8 mouse cellular contexts compared by ENCODE assay signal in genomic region chr4:134701934-134702333, GRCm38 (mm10). TPM values are rescaled to one million over a fixed set of nuclear protein-coding genes. Genes with fewer than 3 reads are reported as not detected.
A peak's percentile ranks its signal among the peaks of the same experiment; 100 is the strongest.
DNase-seq lines count a peak whose midpoint lies in the region; ATAC-seq and TF ChIP-seq lines count a peak whose summit lies in the region.

No protein-coding gene starts in this region.

- no peaks in the 10 kb centered on the region for H3K9me3 ChIP-seq in embryonic facial prominence, embryonic 13.5 days
- H3K9me3 ChIP-seq in midbrain, postnatal 0 days (ENCODE audit: low read length) = no peaks in the 10 kb centered on the region

- 33% methylated on average over 6 of the region's 6 CpGs for WGBS in embryonic facial prominence, embryonic 13.5 days
- 24% methylated on average over 6 of the region's 6 CpGs for WGBS in kidney, adult 2 months
- WGBS in midbrain, postnatal 0 days = 31% methylated on average over 6 of the region's 6 CpGs

- peaks cover 50% of the 10 kb centered on the region for H3K27me3 ChIP-seq in embryonic facial prominence, embryonic 13.5 days
- H3K27me3 ChIP-seq in kidney, adult 2 months (replicated peaks; ENCODE audit: control insufficient read depth, insufficient read depth, low read length) = no peaks in the 10 kb centered on the region; the same call in 1 of the 2 replicates
- H3K27me3 ChIP-seq in midbrain, postnatal 0 days (ENCODE audit: insufficient read depth, low read length) = no peaks in the 10 kb centered on the region

- peak; percentile 46 for DNase-seq in ovary, postnatal 10 days (ENCODE audit: low spot score)
- no peak for DNase-seq in ovary, adult 18-20 months (ENCODE audit: low spot score)
- peak; percentile 71 for DNase-seq in heart, adult 8-10 months (ENCODE audit: low spot score)
- peak; percentile 70 for DNase-seq in kidney, adult 2 months
- peak; percentile 65 for DNase-seq in liver
- peak; percentile 77 for DNase-seq in midbrain, postnatal 0 days (ENCODE audit: low spot score)
- peak; percentile 64 to 86 for DNase-seq in spleen, postnatal 4 days (ENCODE audit: low spot score in 2 of 2)

- TF ChIP-seq CTCF in kidney, adult 2 months (conservative IDR thresholded peaks at IDR 0.05; ENCODE audit: insufficient read depth, insufficient read length, low read depth, low read length) = peak; percentile 75
- TF ChIP-seq CTCF in midbrain, postnatal 0 days (IDR thresholded peaks at IDR 0.05) = peak; percentile 92

- peaks cover 25% of the 10 kb centered on the region for H3K4me1 ChIP-seq in embryonic facial prominence, embryonic 13.5 days
- H3K4me1 ChIP-seq in kidney, adult 2 months (ENCODE audit: control insufficient read depth, insufficient read depth, low read length) = no peaks in the 10 kb centered on the region
- peaks cover 16% of the 10 kb centered on the region for H3K4me1 ChIP-seq in midbrain, postnatal 0 days (ENCODE audit: insufficient read depth, low read length)

- TF ChIP-seq POLR2A in kidney, adult 2 months (IDR thresholded peaks at IDR 0.05; ENCODE audit: low read depth, low read length) = no peak

- H3K4me3 ChIP-seq in embryonic facial prominence, embryonic 13.5 days = peak overlapping the region; percentile 65
- H3K4me3 ChIP-seq in kidney, adult 2 months (ENCODE audit: insufficient read depth, low read depth, low read length) = peak overlapping the region; percentile 34
- peak overlapping the region; percentile 69 for H3K4me3 ChIP-seq in midbrain, postnatal 0 days (ENCODE audit: low read depth, low read length)

- H3K27ac ChIP-seq in embryonic facial prominence, embryonic 13.5 days = no peak overlapping the region
- no peak overlapping the region for H3K27ac ChIP-seq in kidney, adult 2 months (ENCODE audit: insufficient read depth, low read depth, low read length)
- H3K27ac ChIP-seq in midbrain, postnatal 0 days (ENCODE audit: low read depth, low read length) = no peak overlapping the region

- H3K36me3 ChIP-seq in embryonic facial prominence, embryonic 13.5 days = no peaks in the 10 kb centered on the region
- H3K36me3 ChIP-seq in kidney, adult 2 months (ENCODE audit: control insufficient read depth, insufficient read depth, low read length) = no peaks in the 10 kb centered on the region
- H3K36me3 ChIP-seq in midbrain, postnatal 0 days (ENCODE audit: insufficient read depth, low read length) = no peaks in the 10 kb centered on the region

- ATAC-seq in embryonic facial prominence, embryonic 13.5 days (ENCODE audit: insufficient number of reproducible peaks, insufficient read depth, low FRiP score, low TSS enrichment, low read depth) = no peak
- ATAC-seq in midbrain, postnatal 0 days (ENCODE audit: low FRiP score) = no peak

- peak overlapping the region; percentile 99 for H3K4me2 ChIP-seq in embryonic facial prominence, embryonic 13.5 days
- peak overlapping the region; percentile 99 for H3K4me2 ChIP-seq in midbrain, postnatal 0 days (ENCODE audit: low read depth, low read length, poor library complexity, severe bottlenecking)

- peak overlapping the region; percentile 27; the same call in 1 of the 2 replicates for H3K9ac ChIP-seq in embryonic facial prominence, embryonic 13.5 days
- no peak overlapping the region for H3K9ac ChIP-seq in midbrain, postnatal 0 days (replicated peaks; ENCODE audit: low read length, poor library complexity, severe bottlenecking)

RNA-seq across cellular contexts. Expression of gene Man1c1, which starts 2.2 kb away (rescaled TPM):
- 2.4 and 2.7 TPM in 2 replicates for polyA plus RNA-seq in embryonic facial prominence, embryonic 13.5 days (2015; fragmentation: Nextera tagmentation; extraction: Ambion mirVana)
- 10 to 100 TPM; 22.6 to 26.7 (median 25.3) TPM for total RNA-seq in heart, adult 8-10 months (2022)
- 4.6 and 4.7 TPM in 2 replicates for polyA plus RNA-seq in kidney, adult 2 months (2012; rRNA removed)
- 17.1 and 28.7 TPM in 2 replicates for total RNA-seq in midbrain, postnatal 0 days (2014; rRNA removed)
- 2.7 and 3.4 TPM in 2 replicates for polyA plus RNA-seq in midbrain, postnatal 0 days (2015; fragmentation: Nextera tagmentation; extraction: Ambion mirVana)
